Mouse (Mus musculus) heart, adult 2 months (tissue): ENCODE results near the gene Slc30a3.

Experiments
- CTCF ChIP-seq: fragments of 200-600 bp; IDR thresholded peaks from 2 replicates; pipeline ENCODE4 v1.8.1; 2022; ENCODE audit warnings: antibody characterized with exemption, mild to moderate bottlenecking, moderate library complexity
- EP300 ChIP-seq: fragments of 200-500 bp; IDR thresholded peaks from 2 replicates; pipeline ENCODE4 v1.6.1; 2011; ENCODE audit warnings: low read depth, low read length, control low read depth; ENCODE audit not compliant: insufficient read depth
- POLR2A ChIP-seq: fragments of 200-500 bp; IDR thresholded peaks from 2 replicates; pipeline ENCODE4 v1.6.1; 2011; ENCODE audit warnings: mild to moderate bottlenecking, low read depth, low read length, control low read depth; ENCODE audit not compliant: insufficient read depth

- TF ChIP-seq CTCF: peak; percentile 78
- TF ChIP-seq EP300: 0 out of 2 replicates have a peak, but pooled peaks have one; percentile 45
- TF ChIP-seq POLR2A: 0 out of 2 replicates have a peak, but pooled peaks have one; percentile 19
Measured at GRCm38 (mm10) chr5:31048763-31049641, 59.0 kb downstream of the Slc30a3 start, which contains the start of gene Slc5a6.
